Mouse (Mus musculus): ENCODE measurements around the gene Krt86. TPM values are rescaled to one million over a fixed set of nuclear protein-coding genes. Genes with fewer than 3 reads are reported as not detected.

Gene Krt86
- total and polyA plus RNA-seq, 3 experiments: not detected

GRCm38 (mm10) chr15:101493713-101494112 lies 20.4 kb downstream of the Krt86 start:
- H3K4me2 ChIP-seq (ENCODE audit: insufficient read depth, low read depth, poor library complexity, severe bottlenecking): no peak overlapping the region
- no peak for DNase-seq (ENCODE audit: extremely low read depth)
- dilution Hi-C loops (cut with MboI; ENCODE audit: extremely low pct_ligation_motif_present, extremely low pct_unique_long_range_greater_than_20kb, low sequenced_read_pairs): no loop called here
- no peaks in the 10 kb centered on the region for H3K9me3 ChIP-seq (replicated peaks; ENCODE audit: low read length)
- no peaks in the 10 kb centered on the region for H3K79me2 ChIP-seq (replicated peaks; ENCODE audit: control insufficient read depth, extremely low read depth, insufficient read depth, poor library complexity, severe bottlenecking)
- H3K27me3 ChIP-seq (replicated peaks): peaks cover 89% of the 10 kb centered on the region
- no peaks in the 10 kb centered on the region for H3K4me1 ChIP-seq (ENCODE audit: control insufficient read depth in 1 of 2, insufficient read depth in 2 of 2)
- no peak overlapping the region for H3K27ac ChIP-seq (ENCODE audit: insufficient read depth, low read depth)
- H3K36me3 ChIP-seq (replicated peaks in 1 of 2; ENCODE audit: control insufficient read depth in 1 of 2, insufficient read depth in 1 of 2, low read length in 1 of 2): no peaks in the 10 kb centered on the region
- H3K9ac ChIP-seq (ENCODE audit: insufficient read depth, low read depth): no peak overlapping the region
- in situ Hi-C loops (cut with MboI; ENCODE audit: low pct_ligation_motif_present, low pct_unique_long_range_greater_than_20kb, low sequenced_read_pairs): no loop called here
- no peak for TF ChIP-seq IRF4 (IDR thresholded peaks at IDR 0.05; ENCODE audit: low read depth, low read length)
- no peak overlapping the region for H3K4me3 ChIP-seq (replicated peaks in 1 of 3; ENCODE audit: low read depth in 2 of 3, low read length in 2 of 3, poor library complexity in 1 of 3)

- Histone ChIP-seq H3K36me3 (replicated peaks in 1 of 2; ENCODE audit: control insufficient read depth in 1 of 2, insufficient read depth in 1 of 2, low read length in 1 of 2) (no peaks in the 10 kb centered on the region), H3K27me3 (replicated peaks) (peaks cover 89% of the 10 kb centered on the region), H3K4me2 (ENCODE audit: insufficient read depth, low read depth, poor library complexity, severe bottlenecking) (no peak overlapping the region), H3K27ac (ENCODE audit: insufficient read depth, low read depth) (no peak overlapping the region), H3K4me3 (replicated peaks in 1 of 3; ENCODE audit: low read depth in 2 of 3, low read length in 2 of 3, poor library complexity in 1 of 3) (no peak overlapping the region), H3K4me1 (ENCODE audit: control insufficient read depth in 1 of 2, insufficient read depth in 2 of 2) (no peaks in the 10 kb centered on the region), H3K9ac (ENCODE audit: insufficient read depth, low read depth) (no peak overlapping the region), H3K79me2 (replicated peaks; ENCODE audit: control insufficient read depth, extremely low read depth, insufficient read depth, poor library complexity, severe bottlenecking) (no peaks in the 10 kb centered on the region), H3K9me3 (replicated peaks; ENCODE audit: low read length) (no peaks in the 10 kb centered on the region)
- DNase-seq (ENCODE audit: extremely low read depth): no peak
- in situ Hi-C loops (cut with MboI; ENCODE audit: low pct_ligation_motif_present, low pct_unique_long_range_greater_than_20kb, low sequenced_read_pairs): no loop called here
- dilution Hi-C loops (cut with MboI; ENCODE audit: extremely low pct_ligation_motif_present, extremely low pct_unique_long_range_greater_than_20kb, low sequenced_read_pairs): no loop called here
- TF ChIP-seq ETS1 (conservative IDR thresholded peaks at IDR 0.05; ENCODE audit: low read depth, low read length) (no peak), NRF1 (IDR thresholded peaks at IDR 0.05; ENCODE audit: low read depth, low read length) (no peak), NELFE (IDR thresholded peaks at IDR 0.05; ENCODE audit: low read depth, low read length) (no peak), MAFK (IDR thresholded peaks at IDR 0.05; ENCODE audit: insufficient replicate concordance, low read length) (no peak), CTCF (conservative IDR thresholded peaks at IDR 0.05 in 1 of 2, IDR thresholded peaks at IDR 0.05 in 1 of 2; ENCODE audit: low read depth in 2 of 2, low read length in 2 of 2) (no peak), PAX5 (IDR thresholded peaks at IDR 0.05; ENCODE audit: low read length) (no peak), MAX (IDR thresholded peaks at IDR 0.05; ENCODE audit: low read length) (no peak), E2F4 (IDR thresholded peaks at IDR 0.05; ENCODE audit: insufficient replicate concordance, low read depth, low read length) (no peak), ZMIZ1 (IDR thresholded peaks at IDR 0.05; ENCODE audit: low read depth, low read length) (no peak), SMC3 (IDR thresholded peaks at IDR 0.05; ENCODE audit: low read depth, low read length) (no peak), EP300 (IDR thresholded peaks at IDR 0.05; ENCODE audit: low read length) (no peak), TBP (conservative IDR thresholded peaks at IDR 0.05; ENCODE audit: low read depth, low read length) (no peak), MEF2A (IDR thresholded peaks at IDR 0.05; ENCODE audit: borderline replicate concordance, low read depth, low read length) (no peak), RCOR1 (conservative IDR thresholded peaks at IDR 0.05; ENCODE audit: low read depth, low read length) (no peak), ZNF384 (IDR thresholded peaks at IDR 0.05; ENCODE audit: low read depth, low read length) (no peak)
These were observed 20.9 kb downstream of the Krt86 start for GRCm38 (mm10) chr15:101494203-101494602.

Measured in CH12.LX (cell line).